Mouse (Mus musculus): ENCODE data around the gene Hspa1a.

DNA sequence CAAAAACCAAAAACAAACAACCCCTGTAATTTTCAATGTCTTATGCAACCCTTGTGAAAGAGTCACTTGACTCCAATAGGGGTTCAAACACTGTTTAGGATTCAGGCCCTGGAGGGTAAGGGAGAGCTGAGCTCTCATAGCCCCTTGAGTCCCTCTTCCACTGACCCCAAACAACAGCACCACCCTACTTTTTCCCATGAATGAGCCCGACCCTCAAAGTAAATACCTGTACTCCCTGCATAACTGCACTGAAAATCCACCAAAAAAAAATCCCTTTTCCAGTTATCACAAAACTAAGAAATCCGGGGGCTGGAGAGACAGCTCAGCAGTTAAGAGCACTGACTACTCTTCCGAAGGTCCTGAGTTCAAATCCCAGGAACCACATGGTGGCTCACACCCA, 16.1 kb downstream of the Hspa1a start:
- TF ChIP-seq CTCF (IDR thresholded peaks at IDR 0.05; ENCODE audit: control insufficient read depth, insufficient read depth, low read length) (no peak), POLR2A (IDR thresholded peaks at IDR 0.05; ENCODE audit: borderline replicate concordance, control insufficient read depth, low read depth, low read length) (no peak)

All from bone marrow, adult 2 months (tissue).